Mouse (Mus musculus) urinary bladder, adult 18-20 months (tissue): Measurements from ENCODE around the gene Scly.

Experiments used
- DNase-seq, 2 experiments: peaks; one replicate each; pipeline ENCODE4 v3.0.0; 2022; ENCODE audit warnings: low spot score in 2 of 2, mixed read lengths in 2 of 2

Scly gene

DNA sequence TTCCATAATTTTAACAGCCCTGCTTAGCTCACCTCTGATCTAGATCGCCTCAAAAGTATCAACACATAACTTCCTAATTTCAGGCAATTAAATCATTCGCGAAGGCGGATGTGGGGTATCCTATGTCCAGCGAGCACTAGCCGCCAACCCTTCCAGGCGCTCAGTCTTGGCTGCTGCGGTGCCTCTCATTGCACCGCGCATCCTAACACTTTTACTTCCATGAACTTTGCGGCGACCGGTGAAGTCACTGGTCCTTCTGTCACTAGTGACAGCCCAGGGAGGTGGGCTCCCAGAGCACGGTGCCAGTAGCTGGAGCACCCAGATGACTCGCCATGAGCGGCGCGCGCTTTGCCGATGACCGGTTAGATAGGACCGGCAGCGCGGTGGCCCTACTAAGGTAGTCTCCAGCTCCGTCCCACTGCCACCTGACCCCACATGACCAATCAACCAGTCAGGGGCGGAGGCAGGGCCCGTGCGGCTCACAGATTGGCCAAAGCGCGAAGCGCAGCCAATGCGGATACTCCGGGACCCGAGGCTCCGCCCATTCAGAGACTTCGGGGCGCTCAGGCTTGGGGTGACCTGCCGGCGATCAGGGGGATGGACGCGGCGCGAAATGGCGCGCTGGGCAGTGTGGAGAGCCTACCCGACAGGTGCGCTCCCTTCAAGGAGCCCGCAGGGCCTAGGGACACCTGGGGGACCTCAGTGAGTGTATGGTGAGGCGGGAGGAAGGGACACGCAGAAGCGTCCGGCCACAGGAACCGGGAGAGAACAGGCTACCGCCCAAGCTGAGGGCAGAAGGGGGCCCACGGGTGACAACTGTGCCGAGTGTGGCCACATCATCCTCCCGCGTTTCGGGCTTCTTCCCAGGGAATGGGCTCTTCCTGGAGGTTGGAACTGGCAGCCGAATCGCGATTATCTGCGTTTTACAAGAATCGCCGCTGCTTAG is at the start of gene Scly:
Gene Scly, plus strand, starts transcription at position 540 of the 946 bp plus-strand sequence.
- DNase-seq, result peak; percentile 92 to 93

DNA sequence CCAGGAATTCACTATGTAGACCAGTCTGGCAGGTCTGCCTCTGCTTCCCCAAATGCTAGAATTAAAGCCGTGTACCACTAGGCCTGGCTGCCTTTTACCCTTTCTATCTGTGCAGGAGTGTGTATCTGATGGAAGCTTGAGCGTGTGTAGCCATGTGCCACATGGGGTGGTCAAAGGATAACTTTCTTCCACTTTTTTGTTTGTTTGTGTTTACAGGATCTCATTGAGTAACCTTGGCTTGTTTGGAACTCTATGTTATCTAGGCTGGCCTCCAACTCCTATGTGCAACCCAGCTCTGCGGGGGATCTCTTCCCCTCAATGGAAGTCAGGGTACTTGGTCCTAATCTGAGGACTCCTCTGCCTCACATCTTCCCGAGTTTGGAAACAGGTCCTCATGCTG is 49.2 kb upstream of the Scly start:
- DNase-seq, result no peak

DNA sequence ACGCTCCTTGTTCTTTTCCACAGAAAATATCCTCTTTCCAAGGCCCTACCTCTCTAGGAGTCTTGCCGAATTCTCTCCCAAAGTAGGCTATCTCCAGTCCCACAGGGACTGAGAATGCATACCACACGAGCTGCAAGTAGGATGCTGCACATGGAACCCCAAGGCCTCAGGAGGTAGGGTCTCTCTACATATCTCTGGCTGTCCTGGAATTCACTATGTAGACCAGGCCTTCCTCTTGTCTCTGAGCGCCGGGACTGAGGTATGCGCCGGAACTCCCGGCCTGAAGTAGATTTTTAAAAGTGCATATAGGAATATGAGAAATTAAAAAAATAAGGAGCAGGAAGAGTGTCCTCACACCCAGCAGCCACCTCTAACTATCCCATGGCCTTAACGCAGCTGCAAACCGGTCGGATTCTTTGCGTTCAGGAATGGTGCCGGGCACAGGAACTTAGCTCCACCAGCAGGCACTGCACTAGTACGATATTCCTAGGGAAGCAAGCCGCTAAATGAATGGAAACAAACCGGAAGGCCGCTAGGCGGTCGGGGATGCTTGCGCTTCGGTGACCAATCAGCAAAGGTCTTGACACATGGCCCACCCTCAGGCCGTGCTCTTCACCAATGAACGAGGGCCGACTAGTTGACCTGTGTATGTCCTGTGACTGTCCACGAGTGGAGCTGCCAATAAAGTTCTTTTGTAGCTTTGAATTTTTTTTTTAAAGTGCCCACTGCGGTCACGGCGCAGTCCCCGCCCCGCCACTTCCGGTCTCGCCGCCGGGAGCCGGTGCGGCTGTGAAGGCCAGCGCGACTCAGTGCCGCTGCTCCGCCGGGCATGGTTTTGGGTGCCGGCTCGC is 48.3 kb upstream of the Scly start, which contains the start of gene Ube2f:
Gene Ube2f, plus strand, starts transcription at position 741 of the 851 bp plus-strand sequence.
- DNase-seq, result peak; percentile 77 to 90

DNA sequence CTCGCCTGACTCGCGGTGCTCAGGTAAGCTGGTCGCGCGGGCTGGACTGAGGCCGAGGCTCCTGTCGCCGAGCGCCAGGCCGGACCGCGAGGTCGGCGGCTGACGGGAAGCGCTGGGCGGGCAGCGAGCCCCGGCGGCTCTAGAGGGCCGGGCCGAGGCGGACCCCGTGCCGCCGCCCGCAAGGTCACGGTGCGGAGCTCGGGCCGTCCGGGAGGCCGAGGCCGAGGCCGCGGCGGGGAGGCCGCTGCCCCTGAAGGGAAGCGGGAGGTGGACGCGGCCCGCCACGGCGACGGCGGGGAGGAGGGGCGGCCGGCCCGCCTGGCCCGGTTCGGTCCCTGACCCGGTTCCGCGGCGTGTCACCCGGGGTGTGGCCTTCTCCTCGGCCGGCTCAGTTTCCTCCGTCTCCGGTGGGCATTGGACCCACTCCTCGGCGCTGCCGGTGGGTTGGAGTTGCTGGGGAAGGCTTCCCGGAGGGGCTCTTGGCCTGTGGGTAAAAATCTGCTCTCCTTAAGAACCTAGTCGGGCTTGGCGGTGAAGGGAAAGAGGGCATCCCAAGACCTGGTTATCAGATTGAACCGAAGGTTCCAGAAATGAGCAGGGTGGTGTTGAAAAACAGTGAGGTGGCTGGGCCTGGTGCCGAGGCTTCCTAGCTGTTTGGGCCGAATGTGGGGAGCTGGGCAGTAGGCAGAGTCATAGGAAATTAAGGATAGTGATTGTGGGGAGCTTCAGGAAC is 47.6 kb upstream of the Scly start:
- peak; percentile 10 to 38 for DNase-seq

DNA sequence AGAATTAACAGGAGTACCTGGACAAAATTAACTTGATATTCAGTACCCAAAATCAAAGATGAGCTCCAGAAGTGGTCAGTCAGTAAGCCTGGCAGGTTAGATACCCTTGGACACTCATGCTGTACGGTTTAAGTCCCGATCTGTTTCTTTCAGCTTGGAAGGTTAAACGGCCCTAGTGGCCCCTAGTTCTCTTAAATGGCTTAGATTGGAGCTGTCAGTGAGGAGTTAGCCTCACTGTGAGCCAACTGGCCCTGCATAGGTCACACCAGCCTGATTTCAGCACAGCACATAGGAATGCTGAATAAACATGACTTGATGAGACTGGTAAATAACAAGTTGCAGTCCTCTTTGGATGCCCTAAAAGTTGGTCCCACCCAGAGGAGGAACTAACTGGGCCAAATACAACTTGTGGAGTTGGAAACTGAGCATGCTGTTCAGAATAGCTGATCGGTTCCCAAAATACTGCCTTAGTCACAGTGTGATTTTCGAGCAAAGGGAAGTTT is 46.9 kb upstream of the Scly start:
- DNase-seq, result no peak

DNA sequence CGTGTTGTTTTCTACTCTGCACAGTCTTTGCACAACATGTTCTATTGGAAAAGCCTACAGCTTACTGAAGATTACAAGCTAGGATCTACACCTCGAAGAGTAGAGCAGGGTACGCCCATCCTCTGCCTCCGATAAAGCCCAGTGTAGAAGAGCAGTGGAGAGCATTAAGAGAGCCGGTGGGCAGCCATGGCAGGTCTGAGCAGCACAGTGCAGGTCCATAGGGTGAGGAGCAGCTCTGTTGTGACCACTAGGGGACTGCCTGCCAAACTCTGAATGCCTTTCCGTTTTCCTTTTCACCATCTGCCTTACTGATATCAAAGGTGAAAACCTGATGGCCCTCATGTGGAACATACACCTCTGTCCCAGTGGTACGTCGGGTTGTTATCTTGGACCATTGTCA is 46.2 kb upstream of the Scly start:
- DNase-seq, result no peak

DNA sequence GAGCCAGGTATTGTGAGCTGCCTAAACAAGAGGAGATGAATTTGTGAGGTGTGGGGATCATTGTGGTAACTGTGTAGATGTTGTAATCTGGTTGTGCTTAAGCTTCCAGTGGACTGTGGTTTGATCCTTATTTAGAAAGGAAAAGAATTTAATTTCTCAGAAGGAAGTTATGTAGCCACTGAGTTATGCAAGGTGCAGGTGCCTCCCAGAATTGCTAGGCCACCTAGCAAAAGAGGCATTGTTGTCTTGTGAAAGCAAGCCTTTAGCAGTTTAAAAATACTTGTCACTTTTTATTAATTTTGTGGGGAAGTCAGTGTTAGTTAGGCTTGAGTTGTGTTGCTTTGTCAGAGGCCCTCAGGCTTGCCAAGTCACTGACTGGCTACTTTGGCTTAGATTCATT is 40.2 kb upstream of the Scly start:
- no peak for DNase-seq

DNA sequence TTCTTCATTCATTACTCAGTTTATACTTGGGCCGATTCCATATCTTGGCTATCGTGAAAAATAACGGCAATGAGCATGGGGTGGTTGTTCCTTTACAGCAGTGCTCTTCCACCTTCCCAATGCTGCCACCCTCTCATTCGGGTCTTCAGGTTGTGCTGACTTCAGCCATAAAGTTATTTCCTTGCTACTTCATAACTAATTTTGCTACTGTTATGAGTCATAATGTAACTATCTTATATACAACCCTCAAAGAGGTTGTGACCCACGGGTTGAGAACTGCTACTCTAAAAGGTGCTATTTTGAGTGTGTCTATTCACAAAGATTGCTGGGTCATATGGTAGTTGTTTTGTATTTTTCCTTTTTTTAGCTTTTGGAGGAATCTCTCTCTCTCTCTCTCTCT is 38.3 kb upstream of the Scly start:
- DNase-seq, result no peak

DNA sequence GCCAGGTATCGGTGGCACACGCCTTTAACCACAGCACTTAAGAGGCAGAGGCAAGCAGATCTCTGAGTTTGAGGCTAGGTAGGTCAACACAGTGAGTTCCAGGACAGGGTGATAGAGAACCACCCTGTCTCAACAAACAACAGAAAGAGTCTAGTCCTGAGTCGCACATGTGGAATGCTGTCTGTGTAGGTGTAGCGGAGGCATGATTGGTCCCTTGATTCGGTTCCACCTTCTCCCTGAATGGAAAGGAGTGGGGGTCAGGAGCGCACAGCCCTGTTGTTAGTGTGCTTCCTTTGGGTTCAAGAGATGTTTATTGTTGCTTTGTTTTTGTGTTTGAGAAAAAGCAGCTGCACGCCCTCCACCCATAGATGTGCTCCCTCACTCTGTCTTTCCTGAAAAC is 35.6 kb upstream of the Scly start:
- DNase-seq, result no peak

DNA sequence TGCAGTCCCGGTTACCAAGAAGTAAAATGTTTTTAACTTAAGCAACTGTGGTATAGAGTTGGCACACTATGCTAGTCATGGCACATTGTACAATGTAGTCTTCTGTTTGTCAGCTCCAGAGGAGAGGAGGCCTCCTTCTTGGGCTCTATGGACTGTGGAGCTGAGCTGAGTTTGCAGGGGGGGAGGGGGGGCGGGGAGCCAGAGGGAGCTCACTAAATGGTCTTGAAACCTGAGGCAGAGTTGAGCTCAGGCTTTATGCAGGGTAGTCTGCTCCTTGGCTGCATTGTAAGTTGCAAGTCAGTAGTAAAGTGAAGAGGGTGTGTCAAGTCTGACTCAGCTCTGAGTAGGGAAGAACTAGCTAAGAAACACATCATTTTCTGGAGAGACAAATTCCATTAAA is 25.9 kb upstream of the Scly start:
- no peak for DNase-seq

DNA sequence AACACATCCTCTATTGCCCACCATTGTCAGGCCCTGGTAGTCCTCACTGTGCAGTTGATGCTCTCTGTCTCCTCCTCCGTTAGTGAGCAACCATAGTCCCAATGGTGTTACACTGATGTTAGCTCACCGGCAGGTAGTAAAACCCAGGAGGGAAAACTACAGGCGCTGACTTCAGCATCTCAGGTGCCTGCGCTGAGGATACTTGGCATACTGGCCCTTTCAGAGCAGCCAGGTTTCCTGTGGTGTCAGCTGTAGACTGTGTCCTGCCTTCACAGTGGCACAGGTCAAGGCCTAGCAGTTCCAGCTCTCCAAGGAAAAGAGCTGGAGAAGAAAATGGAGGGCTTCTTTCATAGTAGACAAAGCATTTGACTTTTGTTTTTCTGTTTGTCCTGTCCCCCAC is 21.6 kb upstream of the Scly start:
- DNase-seq, result no peak

DNA sequence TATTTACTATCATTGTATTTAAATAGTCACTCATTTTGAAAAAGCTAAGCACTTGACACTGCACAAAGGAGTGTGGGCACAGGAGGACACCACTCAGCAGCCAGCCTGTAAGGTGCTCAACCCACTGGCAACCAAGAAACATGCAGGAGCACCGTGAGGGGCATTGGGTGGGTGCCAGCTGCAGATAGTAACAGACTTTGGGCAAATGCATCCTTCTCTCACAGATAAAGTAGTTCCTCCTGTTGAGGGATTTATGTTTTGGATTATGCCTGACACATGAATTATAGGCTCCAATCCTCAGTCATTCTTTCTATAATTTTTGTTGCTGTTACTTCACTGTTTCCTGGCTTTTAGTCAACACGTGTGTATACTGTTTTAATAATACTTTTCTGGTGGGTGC is 20.7 kb upstream of the Scly start:
- DNase-seq, result no peak

DNA sequence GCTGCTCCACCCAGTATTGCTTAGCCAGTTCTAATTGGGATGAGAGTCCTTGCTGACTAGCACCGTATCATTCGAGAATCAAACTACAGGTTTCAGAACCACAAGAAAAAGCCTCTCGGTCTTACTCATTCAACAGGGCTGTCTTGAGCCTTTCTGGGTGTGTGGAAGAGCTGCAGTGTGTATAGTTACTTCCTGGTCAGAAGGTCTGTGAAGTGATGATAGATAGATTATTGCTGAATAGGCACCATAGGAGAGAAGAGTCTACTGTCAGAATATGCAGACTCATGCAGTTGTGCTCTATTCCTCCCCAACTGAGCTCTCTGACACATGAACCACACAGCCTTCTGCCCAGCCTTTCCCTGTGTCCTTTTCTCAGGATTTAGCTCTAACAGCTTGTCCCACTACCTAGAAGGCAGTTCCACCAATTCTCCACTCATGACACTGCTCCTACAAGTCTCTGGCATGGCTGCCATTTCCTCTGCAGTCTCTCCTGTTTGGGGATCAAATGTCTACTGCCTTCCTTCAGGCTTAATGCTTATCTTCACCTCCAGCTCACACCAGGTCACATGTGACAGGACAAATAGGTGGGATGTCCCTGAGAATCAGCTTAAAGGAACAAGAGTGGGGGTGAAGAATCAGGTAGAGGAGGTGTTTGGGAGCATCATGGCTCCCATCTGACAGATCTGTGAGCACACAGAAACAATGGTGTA is 19.6 kb upstream of the Scly start:
- DNase-seq, result no peak

DNA sequence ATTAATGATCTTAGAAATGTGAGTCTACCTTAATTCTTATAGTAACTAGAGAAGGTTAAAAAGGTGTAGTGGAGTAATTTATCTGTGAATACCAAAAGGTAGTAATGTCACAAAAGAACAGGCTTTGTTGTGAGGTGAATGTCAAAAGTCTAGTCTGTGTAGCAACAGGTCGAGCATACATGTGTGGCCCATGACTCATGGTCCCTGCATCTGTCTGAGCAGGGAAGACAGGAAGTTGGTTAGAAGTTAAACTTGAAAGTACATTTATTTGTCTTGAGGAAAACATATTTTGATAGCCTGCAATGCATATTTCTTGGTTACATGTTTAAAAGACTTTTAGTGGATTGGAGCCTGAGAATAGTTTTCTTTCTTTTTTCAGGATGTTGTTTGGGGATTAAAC is 19.0 kb upstream of the Scly start:
- no peak for DNase-seq

DNA sequence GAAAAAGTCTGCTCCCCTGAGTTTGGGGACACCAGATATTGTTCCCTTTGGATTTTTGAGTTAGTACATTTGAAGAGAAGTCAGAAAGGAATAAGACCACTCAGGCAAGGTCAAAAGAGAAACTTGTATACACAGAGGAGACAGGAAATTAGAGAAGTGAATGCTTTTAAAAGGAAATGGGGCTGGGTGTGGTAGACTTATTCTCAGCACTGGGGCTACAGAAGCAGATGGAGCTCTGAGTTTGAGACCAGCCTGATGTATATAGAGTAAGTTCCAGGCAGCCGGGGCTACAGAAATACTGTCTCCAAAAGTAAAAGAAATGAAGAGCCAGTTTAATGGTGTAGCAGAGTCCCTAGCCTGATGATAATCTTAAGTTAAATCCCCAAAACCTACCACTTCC is 15.6 kb upstream of the Scly start:
- DNase-seq, result no peak

DNA sequence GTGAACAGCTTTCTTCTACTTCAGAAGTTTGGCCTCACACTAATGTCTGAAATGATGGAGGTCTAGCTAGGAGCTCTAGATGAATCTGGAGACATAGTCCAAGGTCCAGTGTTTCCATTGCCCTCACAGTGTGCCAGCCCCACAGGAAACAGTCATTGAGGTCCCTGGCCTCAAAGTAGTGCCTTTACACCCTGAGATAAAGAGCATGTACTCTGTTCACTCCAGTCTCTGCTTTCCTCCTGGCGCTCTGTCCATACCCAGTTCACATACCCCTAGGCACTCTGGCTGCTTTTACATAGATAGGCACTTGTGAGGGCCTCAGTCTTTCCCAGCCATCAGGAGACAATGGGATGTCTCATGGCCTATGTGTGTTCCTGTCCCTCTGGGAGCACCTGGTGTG is 8.8 kb upstream of the Scly start:
- no peak for DNase-seq

DNA sequence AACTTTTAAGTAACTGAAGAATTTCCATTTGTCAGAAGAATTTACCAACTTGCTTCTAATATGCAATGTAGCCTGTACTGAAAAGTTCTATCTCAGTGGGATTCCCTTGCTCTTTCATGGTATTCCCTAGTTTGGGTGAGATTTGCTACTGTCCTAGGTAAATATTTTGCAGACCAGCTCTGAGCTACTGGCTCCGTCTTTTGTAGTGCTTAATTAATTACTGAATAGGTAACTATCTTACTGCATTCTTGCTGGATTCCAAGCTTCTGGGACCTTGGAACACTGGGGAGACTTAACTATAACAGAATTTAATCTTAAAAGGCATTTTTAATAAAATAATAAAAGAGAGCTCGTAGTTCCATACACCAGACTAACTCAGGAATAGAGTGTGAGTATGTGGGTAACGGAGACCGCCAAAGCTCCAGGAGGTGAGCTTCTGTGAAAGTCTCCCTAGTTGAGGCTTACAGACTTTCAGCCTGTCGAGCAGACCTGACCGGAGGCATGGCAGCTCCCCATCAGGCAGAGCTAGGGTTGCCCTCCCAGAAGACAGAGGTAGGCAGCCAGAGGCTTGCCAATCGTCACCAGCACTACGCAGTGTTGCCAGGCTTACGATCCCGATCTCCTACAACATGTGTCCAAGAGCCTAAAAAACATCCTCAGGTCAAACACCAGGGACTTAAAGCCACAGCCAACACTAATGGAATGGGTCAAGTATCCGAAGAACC is 5.9 kb upstream of the Scly start:
- no peak for DNase-seq

DNA sequence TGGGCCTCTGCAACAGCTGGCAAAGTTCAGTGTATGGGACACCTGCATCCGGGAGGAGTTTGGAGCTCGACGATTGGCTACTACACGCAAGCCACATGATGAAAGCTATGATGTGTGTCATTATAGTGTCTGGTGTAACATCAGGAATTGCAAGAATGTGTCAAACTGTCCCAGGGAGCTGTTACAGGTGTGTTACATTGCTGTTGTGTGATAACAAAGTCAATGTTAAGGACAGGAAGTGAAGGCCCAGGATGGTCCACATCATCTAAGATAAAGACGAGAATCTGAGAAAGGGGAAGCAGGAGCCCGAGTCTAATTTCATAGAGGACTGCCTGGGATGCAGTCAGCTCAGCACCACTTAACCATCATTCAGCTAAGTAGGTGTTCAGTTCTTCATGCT is 2.6 kb upstream of the Scly start:
- DNase-seq, result no peak

DNA sequence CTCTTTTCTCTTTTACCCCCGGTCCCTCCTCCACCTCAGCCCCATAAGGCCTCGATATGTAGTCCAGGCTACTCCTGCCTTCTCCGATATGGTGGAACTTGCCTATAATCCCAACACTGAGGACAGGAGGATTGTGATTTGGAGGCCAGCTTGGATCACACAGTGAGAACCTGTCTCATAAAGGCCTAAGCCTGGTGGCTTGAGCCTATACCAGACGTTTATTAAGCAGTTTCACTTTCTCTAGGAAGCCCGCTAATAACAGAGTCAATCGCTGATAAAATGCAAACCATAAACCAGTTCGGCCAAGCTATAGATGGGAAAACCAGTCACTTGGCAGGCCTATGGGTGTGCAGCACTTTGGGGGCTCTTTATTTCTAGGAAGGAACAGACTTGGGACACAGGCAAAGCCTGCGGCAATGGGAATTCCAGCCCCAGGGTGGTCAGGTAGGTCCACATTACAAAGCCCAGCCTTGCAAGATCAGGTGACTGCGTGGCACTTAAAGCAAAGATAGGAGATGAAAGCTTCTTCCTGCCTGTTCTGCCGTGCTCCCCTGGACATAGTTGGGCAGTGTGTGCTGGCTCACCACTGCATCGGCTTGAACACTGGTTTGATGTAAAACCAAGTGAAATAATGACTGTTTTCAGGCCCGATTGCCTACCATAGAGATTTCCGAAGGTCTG is 1.0 kb downstream of the Scly start:
- DNase-seq, result no peak
